Mouse (Mus musculus) bone marrow, adult 2 months (tissue): Measurements from ENCODE around the gene Hhipl2.
"Not testable (repeated sequence)": the region's sequence is repeated elsewhere in the genome, so short reads cannot be mapped to it uniquely, and the experiment has no call there.

Experiments
- CTCF ChIP-seq: fragments of 200-500 bp; IDR thresholded peaks from 2 replicates; pipeline ENCODE4 v1.5.1; 2011; ENCODE audit warnings: low read length, control low read depth; ENCODE audit not compliant: control insufficient read depth, insufficient read depth
- POLR2A ChIP-seq: fragments of 200-500 bp; IDR thresholded peaks from 2 replicates; pipeline ENCODE4 v1.6.1; 2011; ENCODE audit warnings: low read depth, mild to moderate bottlenecking, control low read depth, low read length, borderline replicate concordance; ENCODE audit not compliant: control insufficient read depth

DNA sequence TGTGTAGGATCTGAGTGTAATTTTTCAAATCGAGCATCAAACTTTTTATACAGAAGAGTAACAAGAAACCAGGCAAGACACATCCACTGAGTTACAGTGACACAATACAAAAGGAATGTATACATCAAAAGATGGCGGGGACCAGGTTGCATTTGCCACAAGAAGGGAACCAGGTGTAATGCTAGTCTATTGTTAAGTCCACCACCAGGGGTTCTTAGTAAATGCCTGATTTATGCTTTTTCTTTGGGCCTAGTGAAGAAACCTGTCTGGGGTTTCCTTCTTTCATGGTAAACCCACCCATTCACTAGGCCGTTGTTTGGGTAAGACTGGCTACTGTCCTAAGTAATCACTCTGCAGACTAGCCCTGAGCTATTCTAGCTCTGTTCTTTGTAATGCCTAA lies 38.6 kb upstream of the Hhipl2 start:
- not testable (repeated sequence) for TF ChIP-seq CTCF, POLR2A
